Mouse (Mus musculus): ENCODE measurements around the gene Olfr412.

GRCm38 (mm10) chr11:74414112-74414511 lies 52.2 kb downstream of the Olfr412 start:
- TF ChIP-seq CTCF (IDR thresholded peaks at IDR 0.05; ENCODE audit: extremely low read depth, insufficient read length, insufficient replicate concordance, low read depth, low read length) (no peak), POLR2A (IDR thresholded peaks at IDR 0.05; ENCODE audit: low read depth, low read length) (no peak)

Data from small intestine, adult 2 months (tissue).